Mouse (Mus musculus) midbrain, embryonic 10.5 days (tissue): ENCODE data around the gene Dbnl. TPM values are rescaled to one million over a fixed set of nuclear protein-coding genes. Genes with fewer than 3 reads are reported as not detected.
A peak's percentile ranks its signal among the peaks of the same experiment; 100 is the strongest.

Experiments
- DNase-seq: peaks from one replicate; pipeline ENCODE4 v3.0.0-alpha.2; 2017; ENCODE audit warnings: low spot score
- H3K27ac ChIP-seq: fragments of 300-500 bp; sonication (generic); replicated peaks from 2 replicates; pipeline ENCODE4 v1.5.1; 2016; ENCODE audit warnings: mild to moderate bottlenecking
- H3K27me3 ChIP-seq: fragments of 300-500 bp; sonication (generic); 2 replicates; pipeline ENCODE4 v1.6.1; 2016; ENCODE audit warnings: low read depth, mild to moderate bottlenecking; ENCODE audit not compliant: poor library complexity, severe bottlenecking
- H3K36me3 ChIP-seq: fragments of 300-500 bp; sonication (generic); 2 replicates; pipeline ENCODE4 v1.6.1; 2016; ENCODE audit warnings: mild to moderate bottlenecking, moderate library complexity
- H3K4me1 ChIP-seq: fragments of 300-500 bp; sonication (generic); 2 replicates; pipeline ENCODE4 v1.6.1; 2016
- H3K4me3 ChIP-seq: fragments of 300-500 bp; sonication (generic); 2 replicates; pipeline ENCODE4 v1.5.1; 2016; ENCODE audit warnings: mild to moderate bottlenecking, moderate library complexity
- H3K9me3 ChIP-seq: fragments of 300-500 bp; sonication (generic); replicated peaks from 2 replicates; pipeline ENCODE4 v1.6.1; 2016; ENCODE audit warnings: mild to moderate bottlenecking
- WGBS: fragments of 180-500 bp; shearing (Covaris S2); methylation state at CpG from one replicate; pipeline ENCODE4 v1.1.7; 2016; 5-methylcytosine and 5-hydroxymethylcytosine counted together
- polyA plus RNA-seq: library from polyadenylated mRNA; unstranded; fragments of >200 nt; fragmentation: Nextera tagmentation; extraction: Ambion mirVana; gene quantifications from 2 replicates; pipeline ENCODE4 v1.2.1, GENCODE M21; 2016

Dbnl gene
- polyA plus RNA-seq, result 142 and 159 TPM in 2 replicates

- no peaks in the 10 kb centered on the region for H3K9me3 ChIP-seq
- H3K4me1 ChIP-seq, result peaks cover 28% of the 10 kb centered on the region
- under 1% methylated on average over 74 of the region's 74 CpGs for WGBS
- peak within 1 kb of the TSS; percentile 92 for H3K27ac ChIP-seq
- H3K27me3 ChIP-seq, result no peaks in the 10 kb centered on the region
- DNase-seq, result peak; percentile 95
- peaks cover 30% of the 10 kb centered on the region for H3K36me3 ChIP-seq
- H3K4me3 ChIP-seq, result peak within 1 kb of the TSS; percentile 93
Measured at GRCm38 (mm10) chr11:5788056-5789014, at the start of gene Dbnl. Gene Dbnl, plus strand, starts transcription at chr11:5788488.

GRCm38 (mm10) chr11:5738888-5739632 lies 49.2 kb upstream of the Dbnl start:
- Histone ChIP-seq H3K27me3 (no peaks in the 10 kb centered on the region), H3K36me3 (no peaks in the 10 kb centered on the region), H3K4me1 (peaks cover 12% of the 10 kb centered on the region), H3K4me3 (no peak overlapping the region), H3K27ac (no peak overlapping the region), H3K9me3 (no peaks in the 10 kb centered on the region)
- 84% methylated on average over 5 of the region's 5 CpGs for WGBS
- no peak for DNase-seq

GRCm38 (mm10) chr11:5739846-5740245 lies 48.4 kb upstream of the Dbnl start:
- DNase-seq, result no peak
- H3K4me3 ChIP-seq, result no peak overlapping the region

GRCm38 (mm10) chr11:5740599-5740964 lies 47.7 kb upstream of the Dbnl start:
- no peaks in the 10 kb centered on the region for H3K9me3 ChIP-seq
- H3K4me3 ChIP-seq, result peak overlapping the region; percentile 90
- DNase-seq, result no peak
- no peaks in the 10 kb centered on the region for H3K27me3 ChIP-seq
- H3K4me1 ChIP-seq, result peaks cover 12% of the 10 kb centered on the region
- 1% methylated on average over 26 of the region's 26 CpGs for WGBS
- peak overlapping the region; percentile 90 for H3K27ac ChIP-seq
- H3K36me3 ChIP-seq, result no peaks in the 10 kb centered on the region

More at GRCm38 (mm10) chr11:5739846-5740245, 48.4 kb upstream of the Dbnl start:
- no peaks in the 10 kb centered on the region for H3K36me3 ChIP-seq
- no peak overlapping the region for H3K27ac ChIP-seq
- no peaks in the 10 kb centered on the region for H3K27me3 ChIP-seq
- WGBS, result 78% methylated on average over 3 of the region's 3 CpGs
- H3K9me3 ChIP-seq, result no peaks in the 10 kb centered on the region
- H3K4me1 ChIP-seq, result peaks cover 12% of the 10 kb centered on the region

GRCm38 (mm10) chr11:5740965-5741627 lies 47.2 kb upstream of the Dbnl start:
- Histone ChIP-seq H3K9me3 (no peaks in the 10 kb centered on the region), H3K27me3 (no peaks in the 10 kb centered on the region), H3K4me1 (peaks cover 12% of the 10 kb centered on the region), H3K36me3 (no peaks in the 10 kb centered on the region), H3K4me3 (peak overlapping the region; percentile 90), H3K27ac (peak overlapping the region; percentile 90)
- 1% methylated on average over 46 of the region's 50 CpGs for WGBS
- DNase-seq, result peak; percentile 61

- H3K9me3 ChIP-seq, result no peaks in the 10 kb centered on the region
- H3K27me3 ChIP-seq, result no peaks in the 10 kb centered on the region
- no peak overlapping the region for H3K4me3 ChIP-seq
- no peak for DNase-seq
- H3K4me1 ChIP-seq, result peaks cover 12% of the 10 kb centered on the region
- 76% methylated on average over 7 of the region's 7 CpGs for WGBS
- H3K36me3 ChIP-seq, result no peaks in the 10 kb centered on the region
- H3K27ac ChIP-seq, result no peak overlapping the region
Measured at GRCm38 (mm10) chr11:5742106-5742505, 46.2 kb upstream of the Dbnl start.

GRCm38 (mm10) chr11:5744951-5745350 lies 43.3 kb upstream of the Dbnl start:
- 82% methylated on average over 2 of the region's 2 CpGs for WGBS
- Histone ChIP-seq H3K9me3 (no peaks in the 10 kb centered on the region), H3K4me3 (no peak overlapping the region), H3K27ac (no peak overlapping the region), H3K4me1 (peaks cover 12% of the 10 kb centered on the region), H3K27me3 (no peaks in the 10 kb centered on the region), H3K36me3 (peaks cover 5% of the 10 kb centered on the region; the same call in 1 of the 2 replicates)
- DNase-seq, result no peak

GRCm38 (mm10) chr11:5753755-5754154 lies 34.5 kb upstream of the Dbnl start:
- no peak overlapping the region for H3K27ac ChIP-seq
- H3K4me3 ChIP-seq, result no peak overlapping the region
- H3K36me3 ChIP-seq, result peaks cover 24% of the 10 kb centered on the region
- no peak for DNase-seq
- WGBS, result 87% methylated on average over 2 of the region's 2 CpGs
- no peaks in the 10 kb centered on the region for H3K4me1 ChIP-seq
- no peaks in the 10 kb centered on the region for H3K27me3 ChIP-seq
- peaks cover 7% of the 10 kb centered on the region; the same call in 1 of the 2 replicates for H3K9me3 ChIP-seq

- WGBS, result under 1% methylated on average over 68 of the region's 68 CpGs
- peak; percentile 99 for DNase-seq
- Histone ChIP-seq H3K36me3 (peaks cover 12% of the 10 kb centered on the region), H3K4me3 (peak within 1 kb of the TSS; percentile 86), H3K27ac (peak within 1 kb of the TSS; percentile 96), H3K4me1 (peaks cover 16% of the 10 kb centered on the region), H3K9me3 (no peaks in the 10 kb centered on the region), H3K27me3 (no peaks in the 10 kb centered on the region)
Measured at GRCm38 (mm10) chr11:5761820-5762632, 26.3 kb upstream of the Dbnl start, which contains the start of gene Urgcp. Gene Urgcp, minus strand, starts transcription at chr11:5762376.

GRCm38 (mm10) chr11:5762633-5762982 lies 25.7 kb upstream of the Dbnl start:
- Histone ChIP-seq H3K4me1 (peaks cover 16% of the 10 kb centered on the region), H3K9me3 (no peaks in the 10 kb centered on the region), H3K27ac (peak overlapping the region; percentile 96), H3K36me3 (peaks cover 8% of the 10 kb centered on the region), H3K4me3 (peak overlapping the region; percentile 86), H3K27me3 (no peaks in the 10 kb centered on the region)
- WGBS, result 20% methylated on average over 6 of the region's 6 CpGs
- DNase-seq, result no peak

- no peak for DNase-seq
- Histone ChIP-seq H3K4me1 (peaks cover 8% of the 10 kb centered on the region), H3K27me3 (no peaks in the 10 kb centered on the region), H3K36me3 (peaks cover 24% of the 10 kb centered on the region), H3K4me3 (no peak overlapping the region), H3K9me3 (no peaks in the 10 kb centered on the region), H3K27ac (no peak overlapping the region)
- WGBS, result 89% methylated on average over 6 of the region's 6 CpGs
Measured at GRCm38 (mm10) chr11:5766019-5766418, 22.3 kb upstream of the Dbnl start.

- WGBS, result 80% methylated on average over 2 of the region's 2 CpGs
- Histone ChIP-seq H3K36me3 (peaks cover 13% of the 10 kb centered on the region; the same call in 1 of the 2 replicates), H3K27ac (no peak overlapping the region), H3K27me3 (no peaks in the 10 kb centered on the region), H3K9me3 (no peaks in the 10 kb centered on the region), H3K4me1 (no peaks in the 10 kb centered on the region), H3K4me3 (no peak overlapping the region)
- DNase-seq, result no peak
Measured at GRCm38 (mm10) chr11:5778481-5778880, 9.8 kb upstream of the Dbnl start.
